Mouse (Mus musculus): ENCODE results near the gene Sergef.

- no peak for TF ChIP-seq CTCF (IDR thresholded peaks at IDR 0.05; ENCODE audit: control insufficient read depth, insufficient read depth, insufficient read length)
- no peak for TF ChIP-seq USF1 (IDR thresholded peaks at IDR 0.05; ENCODE audit: low read depth)
Observed at GRCm38 (mm10) chr7:46603051-46603450, 36.6 kb downstream of the Sergef start.

All from C2C12 (cell line).